Mouse (Mus musculus): Measurements from ENCODE around the gene Shbg. TPM values are rescaled to one million over a fixed set of nuclear protein-coding genes. Genes with fewer than 3 reads are reported as not detected.

Gene Shbg
- not detected in 2 replicates for polyA plus RNA-seq (2015; fragmentation: Nextera tagmentation; extraction: Ambion mirVana)

- Histone ChIP-seq H3K27me3 (replicated peaks; ENCODE audit: control insufficient read depth, insufficient read depth, low read length) (no peaks in the 10 kb centered on the region), H3K9me3 (ENCODE audit: control insufficient read depth, low read length) (no peaks in the 10 kb centered on the region), H3K36me3 (ENCODE audit: control insufficient read depth, insufficient read depth) (no peaks in the 10 kb centered on the region), H3K4me2 (ENCODE audit: low read length) (no peak within 1 kb of the TSS), H3K4me1 (replicated peaks; ENCODE audit: control insufficient read depth, insufficient read depth, low read length) (peaks cover 15% of the 10 kb centered on the region), H3K4me3 (replicated peaks; ENCODE audit: low read length) (no peak within 1 kb of the TSS), H3K27ac (ENCODE audit: low read length) (no peak within 1 kb of the TSS), H3K9ac (replicated peaks; ENCODE audit: low read depth, low read length) (no peak within 1 kb of the TSS)
- WGBS, result 71% methylated on average over 5 of the region's 5 CpGs
- ATAC-seq, result no peak
These were observed at the start of gene Shbg for GRCm38 (mm10) chr11:69617805-69618204. TSS of gene Shbg (minus strand) at chr11:69617905.

GRCm38 (mm10) chr11:69666665-69667005, 48.9 kb upstream of the Shbg start:
- no peaks in the 10 kb centered on the region for H3K9me3 ChIP-seq (ENCODE audit: control insufficient read depth, low read length)

GRCm38 (mm10) chr11:69665961-69666664, 48.4 kb upstream of the Shbg start, which contains the start of gene Cd68:
TSS of gene Cd68 (minus strand) at chr11:69666153.
- no peak for ATAC-seq
- H3K4me2 ChIP-seq (ENCODE audit: low read length), result no peak within 1 kb of the TSS
- H3K27me3 ChIP-seq (replicated peaks; ENCODE audit: control insufficient read depth, insufficient read depth, low read length), result no peaks in the 10 kb centered on the region
- H3K9ac ChIP-seq (replicated peaks; ENCODE audit: low read depth, low read length), result no peak within 1 kb of the TSS
- H3K4me1 ChIP-seq (replicated peaks; ENCODE audit: control insufficient read depth, insufficient read depth, low read length), result peaks cover 32% of the 10 kb centered on the region
- H3K27ac ChIP-seq (ENCODE audit: low read length), result no peak within 1 kb of the TSS
- H3K36me3 ChIP-seq (ENCODE audit: control insufficient read depth, insufficient read depth), result peaks cover 29% of the 10 kb centered on the region
- no peaks in the 10 kb centered on the region for H3K9me3 ChIP-seq (ENCODE audit: control insufficient read depth, low read length)
- 28% methylated on average over 7 of the region's 7 CpGs for WGBS
- H3K4me3 ChIP-seq (replicated peaks; ENCODE audit: low read length), result no peak within 1 kb of the TSS

More at GRCm38 (mm10) chr11:69666665-69667005, 48.9 kb upstream of the Shbg start:
- no peak for ATAC-seq
- Histone ChIP-seq H3K4me2 (ENCODE audit: low read length) (no peak overlapping the region), H3K4me1 (replicated peaks; ENCODE audit: control insufficient read depth, insufficient read depth, low read length) (peaks cover 27% of the 10 kb centered on the region), H3K9ac (replicated peaks; ENCODE audit: low read depth, low read length) (no peak overlapping the region), H3K4me3 (replicated peaks; ENCODE audit: low read length) (no peak overlapping the region), H3K27me3 (replicated peaks; ENCODE audit: control insufficient read depth, insufficient read depth, low read length) (no peaks in the 10 kb centered on the region), H3K36me3 (ENCODE audit: control insufficient read depth, insufficient read depth) (peaks cover 29% of the 10 kb centered on the region), H3K27ac (ENCODE audit: low read length) (no peak overlapping the region)
- WGBS, result 81% methylated on average over 3 of the region's 3 CpGs

- no peak overlapping the region for H3K9ac ChIP-seq (replicated peaks; ENCODE audit: low read depth, low read length)
- H3K9me3 ChIP-seq (ENCODE audit: control insufficient read depth, low read length), result no peaks in the 10 kb centered on the region
- H3K4me2 ChIP-seq (ENCODE audit: low read length), result no peak overlapping the region
- no peak overlapping the region for H3K27ac ChIP-seq (ENCODE audit: low read length)
- no peaks in the 10 kb centered on the region for H3K27me3 ChIP-seq (replicated peaks; ENCODE audit: control insufficient read depth, insufficient read depth, low read length)
- ATAC-seq, result no peak
- H3K36me3 ChIP-seq (ENCODE audit: control insufficient read depth, insufficient read depth), result peaks cover 29% of the 10 kb centered on the region
- H3K4me3 ChIP-seq (replicated peaks; ENCODE audit: low read length), result no peak overlapping the region
- 71% methylated on average over 9 of the region's 9 CpGs for WGBS
- peaks cover 32% of the 10 kb centered on the region for H3K4me1 ChIP-seq (replicated peaks; ENCODE audit: control insufficient read depth, insufficient read depth, low read length)
These were observed 47.8 kb upstream of the Shbg start for GRCm38 (mm10) chr11:69665457-69665960.

- Histone ChIP-seq H3K4me2 (ENCODE audit: low read length) (no peak overlapping the region), H3K27ac (ENCODE audit: low read length) (no peak overlapping the region), H3K4me1 (replicated peaks; ENCODE audit: control insufficient read depth, insufficient read depth, low read length) (peaks cover 25% of the 10 kb centered on the region), H3K9me3 (ENCODE audit: control insufficient read depth, low read length) (no peaks in the 10 kb centered on the region), H3K4me3 (replicated peaks; ENCODE audit: low read length) (no peak overlapping the region), H3K27me3 (replicated peaks; ENCODE audit: control insufficient read depth, insufficient read depth, low read length) (no peaks in the 10 kb centered on the region), H3K36me3 (ENCODE audit: control insufficient read depth, insufficient read depth) (peaks cover 29% of the 10 kb centered on the region), H3K9ac (replicated peaks; ENCODE audit: low read depth, low read length) (no peak overlapping the region)
- ATAC-seq, result no peak
- WGBS, result 93% methylated on average over 7 of the region's 7 CpGs
These were observed 47.1 kb upstream of the Shbg start for GRCm38 (mm10) chr11:69664841-69665240.

GRCm38 (mm10) chr11:69663795-69664194, 46.1 kb upstream of the Shbg start:
- ATAC-seq, result no peak
- H3K27ac ChIP-seq (ENCODE audit: low read length), result no peak overlapping the region
- H3K4me1 ChIP-seq (replicated peaks; ENCODE audit: control insufficient read depth, insufficient read depth, low read length), result peaks cover 17% of the 10 kb centered on the region
- no peaks in the 10 kb centered on the region for H3K27me3 ChIP-seq (replicated peaks; ENCODE audit: control insufficient read depth, insufficient read depth, low read length)
- H3K9me3 ChIP-seq (ENCODE audit: control insufficient read depth, low read length), result no peaks in the 10 kb centered on the region
- 89% methylated on average over 6 of the region's 6 CpGs for WGBS
- no peak overlapping the region for H3K9ac ChIP-seq (replicated peaks; ENCODE audit: low read depth, low read length)
- H3K4me3 ChIP-seq (replicated peaks; ENCODE audit: low read length), result no peak overlapping the region
- H3K36me3 ChIP-seq (ENCODE audit: control insufficient read depth, insufficient read depth), result peaks cover 25% of the 10 kb centered on the region
- H3K4me2 ChIP-seq (ENCODE audit: low read length), result no peak overlapping the region

GRCm38 (mm10) chr11:69662967-69663671, 45.4 kb upstream of the Shbg start:
- Histone ChIP-seq H3K4me1 (replicated peaks; ENCODE audit: control insufficient read depth, insufficient read depth, low read length) (peaks cover 17% of the 10 kb centered on the region), H3K27me3 (replicated peaks; ENCODE audit: control insufficient read depth, insufficient read depth, low read length) (no peaks in the 10 kb centered on the region), H3K4me2 (ENCODE audit: low read length) (peak overlapping the region; percentile 62), H3K4me3 (replicated peaks; ENCODE audit: low read length) (peak overlapping the region; percentile 69), H3K9me3 (ENCODE audit: control insufficient read depth, low read length) (no peaks in the 10 kb centered on the region), H3K9ac (replicated peaks; ENCODE audit: low read depth, low read length) (peak overlapping the region; percentile 70), H3K36me3 (ENCODE audit: control insufficient read depth, insufficient read depth) (peaks cover 24% of the 10 kb centered on the region), H3K27ac (ENCODE audit: low read length) (peak overlapping the region; percentile 97)
- 70% methylated on average over 13 of the region's 13 CpGs for WGBS
- ATAC-seq, result peak; percentile 5; the same call in 1 of the 2 replicates

- H3K4me1 ChIP-seq (replicated peaks; ENCODE audit: control insufficient read depth, insufficient read depth, low read length), result peaks cover 17% of the 10 kb centered on the region
- peak within 1 kb of the TSS; percentile 69 for H3K4me3 ChIP-seq (replicated peaks; ENCODE audit: low read length)
- no peaks in the 10 kb centered on the region for H3K27me3 ChIP-seq (replicated peaks; ENCODE audit: control insufficient read depth, insufficient read depth, low read length)
- H3K27ac ChIP-seq (ENCODE audit: low read length), result peak within 1 kb of the TSS; percentile 97
- H3K9ac ChIP-seq (replicated peaks; ENCODE audit: low read depth, low read length), result peak within 1 kb of the TSS; percentile 70
- ATAC-seq, result peak; percentile 97
- H3K4me2 ChIP-seq (ENCODE audit: low read length), result peak within 1 kb of the TSS; percentile 62
- under 1% methylated on average over 48 of the region's 48 CpGs for WGBS
- peaks cover 19% of the 10 kb centered on the region for H3K36me3 ChIP-seq (ENCODE audit: control insufficient read depth, insufficient read depth)
- H3K9me3 ChIP-seq (ENCODE audit: control insufficient read depth, low read length), result no peaks in the 10 kb centered on the region
These were observed 44.7 kb upstream of the Shbg start, which contains the start of gene Mpdu1 for GRCm38 (mm10) chr11:69662213-69662966. TSS of gene Mpdu1 (minus strand) at chr11:69662642.

All from forebrain, embryonic 16.5 days (tissue).